Mouse (Mus musculus) left cerebral cortex, adult 8-10 months (tissue): ENCODE results near the gene Malrd1. TPM values are rescaled to one million over a fixed set of nuclear protein-coding genes. Genes with fewer than 3 reads are reported as not detected.
"Not testable (repeated sequence)": the region's sequence is repeated elsewhere in the genome, so short reads cannot be mapped to it uniquely, and the experiment has no call there.

Experiments
- DNase-seq, 2 experiments: peaks; one replicate each; pipeline ENCODE4 v3.0.0; 2022; ENCODE audit warnings: low spot score in 2 of 2
- total RNA-seq, 4 experiments: library from RNA; stranded (reverse); gene quantifications; 2 replicates each; pipeline ENCODE4 v1.2.4; 2022

Malrd1 gene
- total RNA-seq = under 1 TPM in 1 of 4 experiments, not detected in 3; 0.05 TPM

DNA sequence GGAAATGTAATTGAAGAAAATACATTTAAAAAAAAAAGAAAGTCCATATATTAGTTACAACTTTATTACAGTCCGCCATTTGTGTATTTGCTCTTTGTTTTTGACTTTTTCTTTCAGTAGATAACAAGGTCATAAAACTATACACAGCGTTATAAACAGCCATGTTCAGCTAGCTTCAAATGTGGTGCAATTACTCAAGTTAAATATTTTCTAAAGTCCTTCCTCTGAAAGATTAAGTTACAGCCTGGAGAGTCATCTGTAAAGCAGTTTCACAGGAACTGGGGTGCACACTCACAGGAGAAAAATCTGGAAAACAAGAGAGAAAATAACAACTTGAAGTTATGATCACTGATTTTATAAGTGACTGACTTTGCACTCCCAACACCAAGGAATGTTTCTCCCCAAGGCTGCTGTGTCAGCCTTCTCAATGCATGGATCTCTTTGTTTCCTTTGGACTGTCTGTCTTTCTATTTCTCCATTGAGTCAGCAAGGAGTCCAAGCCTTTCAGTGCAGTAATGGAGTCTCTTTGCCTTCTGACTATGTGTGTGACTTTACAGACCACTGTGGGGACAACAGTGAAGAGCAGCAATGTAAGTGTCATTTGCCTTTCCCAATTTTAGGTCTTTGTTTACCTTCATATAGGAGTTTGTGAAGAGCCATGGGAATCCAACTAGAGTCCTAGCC, at the start of gene Malrd1:
Gene Malrd1 (plus strand): TSS at position 239 of the 684 bp plus-strand sequence.
- no peak for DNase-seq

DNA sequence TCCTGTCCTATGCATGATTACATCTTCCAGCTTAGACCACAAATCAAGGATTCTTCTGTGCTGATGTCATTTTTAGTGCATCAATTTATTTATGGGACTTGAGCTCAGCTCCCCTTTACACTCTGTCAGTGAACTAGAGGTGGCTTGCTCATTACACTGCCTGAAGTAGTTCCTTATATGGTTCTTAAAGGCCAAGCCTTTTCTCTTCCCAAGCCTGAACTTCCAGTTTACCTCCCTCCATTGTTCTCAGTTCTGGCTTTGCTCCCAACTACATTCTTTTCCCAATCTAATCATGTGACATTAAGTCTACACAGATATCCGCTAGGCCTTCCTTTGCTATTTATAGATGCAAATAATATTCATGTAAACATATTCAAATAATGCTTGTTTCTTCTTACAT, 12.4 kb downstream of the Malrd1 start:
- DNase-seq = no peak

DNA sequence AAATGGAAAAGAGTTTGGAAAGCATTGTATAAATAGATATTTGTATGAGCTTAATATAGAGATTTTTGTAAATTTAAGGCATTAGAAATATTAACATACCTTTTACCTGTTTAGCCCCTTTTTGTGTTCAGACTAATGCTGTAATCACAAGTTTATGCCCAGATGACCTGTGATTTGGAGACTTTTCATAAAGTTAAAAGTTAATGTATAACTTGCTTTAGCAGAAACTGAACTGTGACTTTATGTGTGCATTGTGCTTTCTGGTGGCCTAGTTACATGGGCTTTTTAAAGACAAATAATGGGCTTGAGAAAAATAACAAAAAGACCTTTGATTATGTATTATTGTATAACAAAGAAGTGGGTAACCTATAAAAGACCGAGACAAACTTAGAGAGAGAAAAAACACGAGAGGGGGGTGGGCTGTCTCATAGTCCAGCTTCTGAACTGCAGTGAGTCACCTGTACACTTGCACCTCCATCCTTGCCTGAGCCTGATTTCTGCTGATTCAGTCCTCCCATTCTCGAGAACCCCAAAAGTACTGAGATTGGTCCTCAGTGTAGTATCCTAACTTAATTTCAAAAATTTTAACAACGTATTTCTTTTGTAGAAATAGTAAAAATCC, 87.2 kb downstream of the Malrd1 start:
- no peak for DNase-seq

DNA sequence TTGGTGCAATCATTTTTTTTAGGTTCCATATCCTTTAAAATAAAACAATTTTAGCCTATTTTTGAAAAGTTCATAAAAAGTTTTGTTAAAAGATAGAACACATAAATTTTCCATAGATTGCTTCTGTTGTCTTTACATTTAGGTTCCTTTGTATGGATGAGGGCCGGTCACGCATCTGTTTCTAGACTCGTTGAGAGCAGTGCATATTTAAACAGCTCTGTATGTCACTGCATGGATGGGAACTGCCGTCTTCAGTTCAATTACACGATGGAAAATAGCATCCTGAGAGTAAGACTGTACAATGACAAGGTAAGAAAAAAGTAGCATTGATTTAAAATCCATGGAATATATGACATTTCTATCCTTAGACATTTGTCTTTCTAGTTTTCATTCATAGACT, 87.7 kb downstream of the Malrd1 start:
- DNase-seq = no peak

DNA sequence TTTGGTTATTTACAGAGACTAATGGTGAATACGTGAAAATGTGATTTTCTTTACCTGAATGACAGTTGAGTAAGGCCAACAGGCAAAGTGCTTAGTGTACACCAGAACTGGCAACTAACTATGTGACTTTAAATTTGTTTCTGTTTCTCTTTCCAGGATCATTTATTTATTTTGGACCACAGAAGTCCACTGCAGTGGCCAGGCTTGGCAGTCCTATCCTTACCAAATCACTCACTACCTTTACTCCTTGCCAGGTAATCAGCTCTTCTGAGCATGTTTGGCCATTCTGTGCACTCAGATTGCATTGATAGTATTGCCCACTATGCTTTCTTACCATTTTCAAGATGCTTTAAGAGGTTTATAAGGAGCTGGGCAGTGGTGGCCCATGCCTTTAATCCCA, 109.5 kb downstream of the Malrd1 start:
- DNase-seq = no peak

DNA sequence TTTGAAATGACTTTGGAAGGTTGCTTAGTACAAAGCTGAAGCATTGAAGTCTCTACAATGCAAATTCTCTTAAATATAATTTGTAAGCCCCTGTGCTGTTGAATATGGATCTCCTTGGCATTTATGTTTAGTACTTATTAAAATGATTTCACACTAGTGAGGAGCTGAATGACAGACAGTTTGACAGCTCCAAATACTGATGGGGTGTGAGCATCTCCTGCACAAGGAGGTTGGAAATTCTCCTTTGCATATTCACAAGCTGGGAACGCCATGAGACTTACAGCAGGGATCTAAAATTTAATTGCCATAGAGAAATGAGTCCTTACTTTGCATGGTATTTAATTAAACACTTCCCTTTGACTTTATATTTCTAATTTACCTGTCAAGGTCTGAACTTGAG, 117.6 kb downstream of the Malrd1 start:
- no peak for DNase-seq

DNA sequence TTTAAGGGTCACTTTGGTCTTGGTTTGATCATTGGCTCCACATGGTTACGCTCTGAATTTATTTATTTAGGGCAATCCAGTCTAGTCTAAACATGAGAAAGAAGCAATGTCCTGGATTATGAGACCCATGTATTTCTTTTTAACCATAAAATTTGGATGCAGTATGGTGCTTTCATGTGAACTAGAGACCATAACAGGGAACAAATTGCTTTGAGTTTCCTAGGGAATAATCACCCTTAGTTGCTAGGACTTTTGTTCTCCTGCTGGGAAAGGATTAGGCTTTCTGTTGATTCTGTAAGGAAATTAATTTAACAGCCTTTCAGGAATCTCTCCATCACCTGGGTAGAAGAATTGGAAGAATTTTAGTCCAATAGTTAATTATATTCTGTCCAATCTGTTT, 130.1 kb downstream of the Malrd1 start:
- DNase-seq = no peak

DNA sequence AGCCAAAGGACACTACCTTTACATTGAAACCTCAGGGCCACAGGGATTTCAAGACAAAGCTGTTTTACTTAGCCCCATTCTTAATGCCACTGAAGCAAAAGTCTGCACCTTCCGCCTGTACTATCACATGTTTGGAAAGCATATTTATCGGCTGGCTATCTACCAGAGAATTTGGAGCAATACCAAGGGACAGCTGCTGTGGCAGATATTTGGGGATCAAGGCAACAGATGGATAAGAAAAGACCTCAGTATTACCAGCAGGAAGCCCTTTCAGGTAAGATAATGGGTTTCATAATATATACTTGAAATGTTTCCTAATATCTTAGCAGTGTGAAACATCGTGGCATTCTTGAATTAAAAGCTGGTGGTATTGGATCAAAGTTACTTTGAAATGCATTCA, 176.7 kb downstream of the Malrd1 start:
- no peak for DNase-seq

DNA sequence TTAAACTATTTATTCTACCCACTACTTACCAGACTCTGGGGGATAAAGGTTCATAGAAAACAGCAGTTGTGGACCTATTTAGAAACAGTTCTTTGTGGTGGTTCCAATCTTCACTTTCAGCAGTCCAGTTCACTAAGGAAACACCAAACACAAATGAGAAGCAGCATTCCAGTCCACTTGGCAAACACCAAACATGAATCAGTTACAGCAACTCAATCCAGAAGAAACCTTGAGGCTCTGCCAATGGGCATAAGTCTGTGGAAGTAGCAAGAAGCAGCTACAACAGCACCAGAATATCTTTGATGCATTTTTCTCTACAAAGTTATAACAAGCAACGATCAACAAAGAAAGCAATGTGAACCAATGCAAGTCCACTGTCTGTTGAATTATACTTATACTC, 214.7 kb downstream of the Malrd1 start:
- peak in 1 of 2 experiments; percentile 25 for DNase-seq

DNA sequence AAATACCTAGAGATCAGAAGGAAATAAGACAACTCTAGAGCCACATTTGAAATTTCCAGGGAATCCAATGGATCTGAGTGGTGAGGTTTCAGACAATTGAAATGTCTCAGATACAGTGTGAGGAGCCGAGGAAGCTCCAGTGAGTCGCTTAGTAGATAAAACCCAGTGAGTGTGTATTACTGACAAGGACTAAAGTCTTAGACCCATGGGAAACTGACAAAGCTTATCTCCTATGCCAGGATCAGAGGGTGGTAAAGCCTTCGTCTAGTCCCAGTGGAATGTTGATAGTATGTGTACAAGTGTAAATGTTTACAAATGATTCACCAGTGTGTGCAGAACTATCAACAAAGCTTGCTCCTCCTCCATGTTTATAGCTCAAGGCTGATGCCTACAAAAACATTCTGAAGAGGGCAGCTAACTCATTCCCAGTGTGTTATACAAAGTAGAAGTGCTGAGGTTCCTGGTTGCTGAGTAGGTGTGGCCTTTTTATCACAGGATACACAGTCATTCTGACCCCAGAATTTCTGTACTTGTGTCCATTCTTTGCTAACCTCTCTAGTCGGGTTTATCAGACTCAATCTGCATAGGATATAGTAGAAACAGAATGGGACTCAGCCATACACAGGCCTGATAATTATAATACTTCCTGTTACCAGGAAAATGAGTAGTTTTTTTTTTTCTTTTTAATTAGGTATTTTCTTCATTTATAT, 218.9 kb downstream of the Malrd1 start:
- no peak for DNase-seq

DNA sequence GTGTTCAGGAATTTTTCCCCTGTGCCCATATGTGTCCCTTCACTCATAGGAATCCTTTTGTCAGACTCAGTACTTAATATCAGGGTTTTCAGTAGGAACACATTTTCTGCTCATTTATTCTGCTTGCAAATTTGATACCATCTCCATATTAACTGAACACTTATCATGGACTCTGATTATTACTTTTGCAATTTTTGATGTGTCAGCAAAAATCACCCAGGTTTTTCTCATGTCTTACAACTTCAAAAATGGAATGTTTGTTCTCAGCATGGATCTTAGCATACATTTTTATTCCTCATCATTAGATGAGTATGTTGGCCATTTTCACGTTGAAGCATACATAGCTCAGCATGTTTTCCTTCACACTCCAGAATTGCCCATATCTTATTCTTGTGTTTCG, 258.5 kb downstream of the Malrd1 start:
- DNase-seq = no peak

DNA sequence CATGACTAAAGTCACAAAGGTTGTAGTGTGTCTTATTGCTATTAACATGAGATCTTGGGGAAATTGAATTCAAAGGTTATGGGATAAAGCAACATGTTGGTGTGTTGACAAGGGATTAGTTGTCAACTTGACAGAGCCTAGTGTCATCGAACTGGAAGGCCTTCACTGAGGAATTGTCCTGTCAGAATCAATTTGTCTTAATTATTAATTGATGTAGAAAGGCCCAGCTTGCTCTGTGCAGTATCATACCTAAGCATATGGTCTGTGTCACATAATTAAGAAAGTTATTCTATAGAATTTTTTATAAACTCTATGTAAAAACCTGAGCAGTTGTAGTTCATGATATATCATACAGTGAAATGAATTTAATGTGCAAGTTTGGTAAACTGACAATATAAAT, 289.4 kb downstream of the Malrd1 start:
- DNase-seq = no peak

DNA sequence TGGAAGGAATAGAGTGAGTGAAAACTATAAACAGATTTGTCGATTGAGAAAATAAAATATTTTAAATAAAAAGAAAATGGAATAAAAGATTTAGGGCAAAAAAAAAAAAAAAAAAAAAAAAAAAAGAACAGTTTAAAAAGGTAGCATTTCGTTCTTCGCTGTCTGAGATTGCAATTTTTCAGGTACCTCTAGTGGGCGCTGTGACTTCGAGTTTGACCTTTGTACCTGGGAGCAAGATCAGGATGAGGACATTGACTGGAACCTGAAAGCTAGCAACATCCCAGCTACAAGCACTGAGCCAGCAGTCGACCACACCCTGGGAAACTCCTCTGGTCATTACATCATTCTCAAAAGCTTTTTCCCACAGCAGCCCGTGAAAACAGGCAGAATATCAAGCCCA, 343.1 kb downstream of the Malrd1 start:
- DNase-seq = no peak

DNA sequence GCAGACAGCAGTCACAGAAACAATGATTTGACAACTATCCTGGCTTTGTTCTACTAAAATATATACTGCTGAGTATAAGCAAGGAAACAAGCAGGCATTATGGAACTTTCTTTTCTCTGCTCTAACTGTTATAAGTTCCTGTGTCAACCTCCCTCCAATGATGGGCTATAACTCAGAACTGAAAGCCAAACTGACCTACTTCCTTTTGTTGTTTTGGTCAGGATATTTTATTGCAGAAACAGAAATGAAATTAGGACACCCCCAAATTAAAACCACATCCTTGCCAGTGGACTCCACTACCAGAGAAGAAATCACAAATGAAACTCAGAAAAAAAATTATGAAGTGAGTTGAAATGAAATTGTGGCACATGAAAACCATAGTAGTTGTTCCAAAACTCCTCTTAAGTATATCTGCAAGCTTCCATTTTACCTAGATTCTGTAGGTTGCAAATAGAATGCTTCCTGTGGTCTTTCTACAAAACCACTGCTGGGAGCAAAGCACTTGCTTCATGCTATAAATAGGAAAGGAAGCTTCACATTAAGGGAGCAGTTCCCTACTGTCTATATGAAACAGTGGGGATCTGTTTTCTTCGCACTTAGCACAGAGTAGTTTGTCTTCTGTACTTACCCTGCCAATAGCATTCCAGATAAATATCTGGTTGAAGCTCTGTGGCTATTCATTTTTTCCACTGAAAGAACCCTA, 367.3 kb downstream of the Malrd1 start:
- no peak for DNase-seq

DNA sequence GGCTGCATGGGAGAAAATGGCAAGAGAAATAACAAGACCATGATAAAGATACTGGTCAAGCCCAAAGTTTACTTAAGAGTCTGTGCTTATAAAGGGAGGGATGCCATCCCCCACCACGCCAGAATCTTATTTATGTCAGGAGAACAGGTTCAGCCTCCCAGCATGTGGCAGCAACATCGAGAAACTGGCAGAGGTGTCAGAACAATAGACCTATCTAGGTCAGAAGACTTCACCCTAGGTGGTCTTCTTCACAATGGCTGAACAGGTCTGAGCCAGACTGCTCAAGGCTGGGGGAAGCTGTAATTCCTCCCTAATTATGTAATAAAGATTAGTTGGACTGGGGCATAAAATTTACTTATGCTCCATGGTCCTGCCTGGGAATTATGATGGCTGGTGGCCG, 399.2 kb downstream of the Malrd1 start:
- no peak for DNase-seq

DNA sequence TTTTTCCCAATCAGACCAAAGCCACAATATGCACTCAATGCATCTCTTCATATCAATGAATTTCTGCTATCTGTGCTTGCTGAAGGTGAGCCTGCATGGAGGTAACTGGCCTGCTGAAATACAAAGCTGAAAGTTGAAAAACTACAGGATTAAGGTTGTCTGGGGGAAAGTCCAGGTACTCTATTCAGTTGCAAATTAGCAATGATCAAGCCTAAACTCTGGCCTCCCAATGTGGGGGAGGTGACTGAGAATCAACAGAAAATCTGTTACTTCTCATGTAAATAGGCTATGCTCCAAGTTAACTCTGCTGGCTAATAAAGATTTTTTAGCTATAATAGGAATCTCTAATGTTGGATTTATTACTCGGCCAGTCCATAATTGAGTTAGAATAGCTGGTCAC, 399.8 kb downstream of the Malrd1 start:
- no peak for DNase-seq

DNA sequence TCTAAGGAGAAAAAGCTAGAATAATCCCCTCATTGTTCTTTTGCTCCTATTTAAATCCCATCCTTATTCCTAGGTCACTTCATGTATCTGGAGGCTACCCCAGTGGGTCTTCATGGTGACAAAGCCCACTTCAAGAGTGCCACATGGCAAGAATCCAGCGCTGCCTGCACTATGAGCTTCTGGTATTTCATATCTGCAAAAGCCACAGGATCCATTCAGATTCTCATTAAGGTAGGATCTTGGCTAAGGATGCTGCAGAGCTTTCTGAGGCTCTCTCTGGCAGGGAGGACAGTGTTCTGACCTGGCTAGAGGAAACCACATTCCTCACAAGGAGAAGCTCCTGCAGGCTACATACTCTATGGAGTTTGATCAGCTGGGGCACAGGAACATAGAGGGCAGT, 405.2 kb downstream of the Malrd1 start:
- no peak for DNase-seq

DNA sequence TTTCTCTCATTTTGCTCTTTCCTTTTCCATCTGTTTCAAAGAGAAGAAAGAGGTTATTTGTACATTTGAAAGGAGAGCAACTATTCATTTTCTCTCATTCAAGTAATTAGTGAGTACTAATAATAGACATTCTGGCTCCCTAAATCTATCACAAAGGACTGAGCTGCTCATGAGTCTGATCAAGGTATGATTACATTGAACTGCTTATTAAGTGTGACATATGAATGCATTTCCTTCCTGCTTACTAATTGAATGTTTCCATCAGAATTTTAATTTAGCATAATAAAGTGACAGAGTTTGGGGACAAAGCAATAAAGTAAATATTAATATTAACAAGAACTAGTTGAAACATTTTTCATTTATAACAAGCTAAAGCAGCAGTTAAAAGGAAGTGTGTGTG, 405.6 kb downstream of the Malrd1 start:
- no peak for DNase-seq

DNA sequence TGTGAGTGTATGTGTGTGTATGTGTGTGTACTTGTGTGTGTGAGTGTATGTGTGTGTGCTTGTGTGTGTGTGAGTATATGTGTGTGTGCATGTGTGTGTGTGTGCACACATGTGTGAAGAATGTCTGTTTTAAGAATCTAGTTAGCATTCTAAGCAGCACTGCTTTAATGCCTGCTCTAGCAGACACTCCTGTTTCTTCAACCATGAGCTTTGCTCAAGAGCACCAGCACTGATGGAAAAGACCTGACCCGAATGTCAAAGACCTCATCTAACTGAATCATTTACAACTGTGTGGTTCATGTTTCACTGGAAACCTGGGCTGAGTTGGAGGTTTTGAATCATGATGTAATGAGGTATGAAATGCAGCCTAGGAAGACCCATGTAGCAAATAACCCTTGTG, 406.1 kb downstream of the Malrd1 start:
- no peak for DNase-seq

DNA sequence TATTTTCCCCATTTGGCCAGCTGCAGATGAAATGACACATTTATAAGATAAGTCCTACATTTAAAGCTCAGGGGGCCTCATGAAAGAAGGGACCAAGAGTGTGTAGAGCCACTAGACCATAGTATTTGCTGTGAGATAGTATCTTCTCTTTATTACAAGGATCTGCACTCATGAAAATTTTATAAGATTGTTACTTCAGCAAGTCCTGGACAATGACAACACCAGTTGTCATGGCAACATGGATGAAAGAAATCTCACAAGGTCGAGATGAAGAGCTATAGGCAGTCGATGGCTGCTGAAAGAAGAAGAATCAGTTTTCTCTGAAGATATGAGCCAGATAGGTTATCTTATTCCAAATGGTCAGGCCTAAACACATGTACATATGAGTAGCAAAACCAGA, 476.6 kb downstream of the Malrd1 start:
- no peak for DNase-seq

DNA sequence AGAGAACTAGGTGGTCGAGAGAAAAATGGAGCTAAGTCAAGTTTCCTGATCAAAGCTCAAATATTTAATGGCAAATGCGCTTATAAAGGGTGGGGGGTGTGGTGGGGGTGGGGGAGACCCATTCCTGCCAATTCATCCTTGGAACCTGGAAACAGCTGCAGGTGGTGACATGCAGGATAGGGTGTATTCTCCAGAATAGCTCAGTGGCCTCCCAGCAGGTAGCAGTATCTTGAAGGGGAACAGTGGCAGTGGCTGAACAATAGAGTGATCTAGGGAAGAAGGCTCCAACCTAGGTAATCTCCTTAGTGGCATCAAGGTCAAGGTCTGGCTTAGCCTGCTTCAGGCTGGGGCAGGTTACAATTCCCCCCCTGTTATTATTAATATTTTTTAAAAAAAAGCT, 490.8 kb downstream of the Malrd1 start:
- DNase-seq = not testable (repeated sequence)

DNA sequence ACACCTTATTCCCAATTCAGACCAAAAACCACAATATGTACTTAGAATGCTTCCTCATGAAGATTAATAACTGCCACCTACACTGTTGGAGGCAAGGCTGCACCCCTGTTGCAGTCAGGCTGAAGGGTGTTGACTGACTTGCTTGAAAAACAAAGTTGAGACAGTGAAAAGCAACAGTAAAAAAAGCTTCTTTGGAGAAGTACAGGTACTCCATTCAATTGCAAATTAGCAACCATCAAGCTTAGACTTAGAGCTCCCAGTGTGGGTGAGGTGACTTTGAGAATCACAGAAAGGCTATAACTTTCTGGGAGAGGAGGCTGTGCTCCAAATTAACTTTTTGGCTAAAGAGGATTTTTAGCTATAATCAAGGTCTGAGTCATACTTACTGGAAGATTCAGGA, 491.4 kb downstream of the Malrd1 start:
- not testable (repeated sequence) for DNase-seq
